In the genomic region with DNA sequence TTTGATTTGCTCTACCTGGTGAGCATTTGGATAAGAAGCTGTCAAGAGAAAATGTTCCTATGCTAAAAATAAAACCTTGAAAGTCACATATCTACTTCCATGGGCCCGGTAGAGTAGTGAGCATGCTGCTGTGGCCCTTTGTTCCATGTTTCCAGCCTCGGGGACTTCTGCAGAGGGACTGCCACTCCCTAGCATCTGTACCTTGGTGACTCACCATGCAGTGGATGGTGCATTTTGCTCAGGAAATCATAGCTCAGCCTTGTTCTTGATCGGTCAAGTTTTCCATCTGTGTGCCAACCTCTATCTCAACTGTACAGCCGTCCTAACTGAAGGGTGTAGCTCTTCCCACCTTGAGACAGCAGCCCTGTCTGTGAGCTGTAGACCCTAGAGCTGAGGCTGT, we compare ENCODE assay signal across 27 mouse cellular contexts.
"Had no signal": no experiment of that assay in that cellular context is flagged by ENCODE, and none has a peak within 500 bp of the region (broad histone marks: within the 10 kb centered on the region; RNA-seq: fewer than 3 reads in every experiment).

No protein-coding gene starts in this region.

- H3K27ac ChIP-seq: heart, embryonic 10.5 days; heart, embryonic 13.5 days; heart, embryonic 15.5 days; hindbrain, embryonic 13.5 days; hindbrain, embryonic 15.5 days; hindbrain, postnatal 0 days; kidney, embryonic 15.5 days; kidney, postnatal 0 days; limb, embryonic 10.5 days; limb, embryonic 12.5 days; liver, embryonic 13.5 days had no signal

- H3K4me2 ChIP-seq: heart, embryonic 13.5 days; heart, embryonic 15.5 days; hindbrain, embryonic 13.5 days; hindbrain, embryonic 15.5 days; kidney, embryonic 15.5 days; limb, embryonic 12.5 days; liver, embryonic 11.5 days; liver, embryonic 13.5 days had no signal

- H3K9me3 ChIP-seq: heart, embryonic 10.5 days; heart, embryonic 13.5 days; heart, embryonic 15.5 days; hindbrain, embryonic 13.5 days; hindbrain, embryonic 15.5 days; kidney, embryonic 15.5 days; limb, embryonic 10.5 days; limb, embryonic 12.5 days; liver, embryonic 13.5 days had no signal

- DNase-seq: forebrain, postnatal 0 days; gastrocnemius, postnatal 14 days; gastrocnemius, postnatal 36 days; heart, adult 18-20 months; heart, postnatal 14 days; heart, postnatal 36 days; kidney, adult 11 months; kidney, adult 2 months; kidney, adult 9 months; kidney, postnatal 14 days; kidney, postnatal 36 days; layer of hippocampus, adult 9-11 months; layer of hippocampus, postnatal 36 days; liver; liver, embryonic 13.5 days had no signal

- H3K4me1 ChIP-seq: kidney, embryonic 15.5 days; limb, embryonic 10.5 days; liver, embryonic 13.5 days had no signal

- H3K27me3 ChIP-seq: heart, embryonic 13.5 days; heart, embryonic 15.5 days; hindbrain, embryonic 13.5 days; hindbrain, embryonic 15.5 days; kidney, embryonic 15.5 days; limb, embryonic 12.5 days; liver, embryonic 13.5 days had no signal

- H3K36me3 ChIP-seq: heart, embryonic 10.5 days; heart, embryonic 13.5 days; heart, embryonic 15.5 days; hindbrain, embryonic 13.5 days; hindbrain, embryonic 15.5 days; kidney, embryonic 15.5 days; limb, embryonic 10.5 days; limb, embryonic 12.5 days; liver, embryonic 13.5 days had no signal

- ATAC-seq: forebrain, postnatal 0 days; hindbrain, postnatal 0 days; intestine, embryonic 16.5 days had no signal

- H3K9ac ChIP-seq: forebrain, postnatal 0 days; heart, embryonic 15.5 days; hindbrain, embryonic 13.5 days; hindbrain, embryonic 15.5 days; kidney, embryonic 15.5 days; limb, embryonic 12.5 days; liver, embryonic 13.5 days had no signal

- H3K4me3 ChIP-seq: heart, embryonic 10.5 days; heart, embryonic 13.5 days; heart, embryonic 15.5 days; hindbrain, embryonic 13.5 days; hindbrain, embryonic 15.5 days; kidney, embryonic 15.5 days; limb, embryonic 10.5 days; limb, embryonic 12.5 days; liver, embryonic 13.5 days had no signal
